Mouse (Mus musculus): Measurements from ENCODE around the gene Zfp772.
"Not testable (repeated sequence)": the region's sequence is repeated elsewhere in the genome, so short reads cannot be mapped to it uniquely, and the experiment has no call there.

The Zfp772 gene

DNA sequence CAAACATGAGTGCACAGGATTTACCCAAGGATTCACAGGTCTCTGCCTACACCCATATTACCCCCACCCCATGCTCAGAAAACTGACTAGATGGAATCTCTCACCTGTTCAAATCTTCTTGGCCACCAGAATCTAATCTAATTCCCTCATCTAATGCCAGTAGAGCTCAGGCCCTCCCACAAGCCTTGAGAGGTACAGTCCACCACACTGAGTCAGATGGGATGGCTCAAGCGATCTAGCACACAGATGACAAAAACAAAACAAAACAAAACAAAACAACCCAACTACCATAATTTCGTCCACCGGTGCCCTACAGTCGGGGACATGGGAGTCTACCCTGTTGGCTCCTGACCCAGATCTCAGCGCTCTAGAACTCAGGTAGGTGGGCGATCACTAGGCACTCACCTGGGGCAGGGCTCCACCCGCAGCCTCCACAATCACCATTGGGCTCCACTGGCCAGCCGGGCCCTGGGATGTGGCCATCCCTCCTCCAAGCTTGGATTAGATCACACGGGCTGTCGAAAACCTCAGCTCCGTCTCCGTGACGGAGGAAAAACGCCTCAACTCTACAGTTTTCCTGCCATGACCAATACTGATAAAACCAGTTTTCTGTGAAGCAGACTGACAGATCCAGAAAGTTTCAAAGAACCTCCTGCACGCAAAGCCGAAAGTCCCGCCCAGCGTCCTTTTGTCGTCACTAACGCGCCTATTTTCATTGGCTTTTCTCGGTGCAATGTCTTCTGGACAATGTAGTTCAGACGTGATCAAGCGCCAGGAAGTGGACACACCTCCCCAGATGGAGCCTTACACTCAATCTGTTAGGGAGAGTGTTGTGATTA is at the start of gene Zfp772:
Gene Zfp772 (minus strand): TSS at position 686 of the 839 bp plus-strand sequence.
- DNase-seq: peak; percentile 32

DNA sequence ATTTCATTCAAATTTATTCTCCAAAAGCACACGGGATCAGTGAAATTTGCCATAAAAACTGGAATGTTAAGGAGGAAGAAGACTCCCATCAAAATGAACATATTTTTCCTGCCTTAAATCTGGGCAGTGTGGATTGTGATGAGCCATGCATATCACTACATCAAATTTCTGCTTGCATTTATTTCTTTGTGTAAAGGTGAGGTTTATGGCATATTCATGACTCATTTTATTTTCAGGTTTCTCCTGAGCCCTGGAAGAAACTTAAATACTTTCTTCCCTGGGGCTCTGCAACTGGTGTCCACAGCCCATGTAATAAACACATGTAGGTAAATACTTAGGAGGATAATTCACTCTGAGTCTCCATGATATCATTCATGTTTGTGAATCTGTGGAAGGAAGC is 37.4 kb upstream of the Zfp772 start, which contains the start of gene Vmn2r29:
Gene Vmn2r29 (minus strand): TSS at position 101 of the 400 bp plus-strand sequence.
- DNase-seq: not testable (repeated sequence)

GRCm38 (mm10) chr7:7188191-7188942 is 21.4 kb downstream of the Zfp772 start:
- peak; percentile 85 for DNase-seq

- DNase-seq: no peak
These were observed 22.2 kb downstream of the Zfp772 start for GRCm38 (mm10) chr7:7187417-7188190.

GRCm38 (mm10) chr7:7185897-7186296 is 23.9 kb downstream of the Zfp772 start:
- no peak for DNase-seq

DNA sequence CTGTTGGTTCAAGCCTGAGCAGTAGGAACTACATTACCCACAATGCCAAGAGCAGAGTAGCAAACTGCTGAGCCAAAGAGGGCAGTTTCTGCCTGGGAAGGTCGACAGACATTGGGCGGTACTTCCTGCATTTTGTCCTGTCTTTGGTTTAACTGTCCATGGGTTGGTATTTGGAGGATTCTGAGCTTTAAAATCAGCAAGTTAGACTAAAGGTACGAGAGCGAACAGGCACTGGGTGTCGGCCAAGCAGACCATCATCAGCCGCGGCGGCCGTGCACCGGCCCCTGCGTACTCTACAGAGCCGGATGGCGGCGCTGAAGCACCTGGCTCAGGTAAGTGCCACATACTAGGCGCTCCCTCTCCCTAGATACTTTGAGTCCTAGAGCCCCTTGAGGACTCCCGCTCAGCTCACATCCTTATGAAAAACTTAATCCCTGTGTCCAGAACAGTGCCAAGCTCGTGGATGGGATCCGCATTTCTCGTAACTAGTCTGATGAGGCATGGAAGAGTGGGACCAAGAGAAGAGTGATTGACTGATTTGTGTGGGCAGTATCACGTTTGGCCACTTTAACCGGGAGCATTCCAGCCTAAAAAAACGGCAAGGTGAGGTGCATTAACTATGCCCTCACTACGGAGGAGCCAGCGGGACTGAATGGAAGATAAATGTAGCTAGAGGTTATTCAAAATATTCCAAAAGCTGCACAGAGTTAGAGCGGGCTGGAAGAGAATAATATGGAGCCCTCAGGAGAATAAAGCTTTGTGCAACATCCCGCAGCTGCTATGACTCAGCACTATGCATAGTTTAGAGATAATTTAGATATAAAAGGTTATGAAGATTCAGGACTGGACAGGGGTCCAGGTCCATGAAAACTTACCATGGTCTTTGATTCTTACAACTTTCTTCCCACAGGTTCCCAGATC is 38.3 kb downstream of the Zfp772 start, which contains the start of gene Zfp418:
Gene Zfp418 (plus strand): TSS at position 104 of the 921 bp plus-strand sequence.
- DNase-seq: peak; percentile 69

All from right cerebral cortex, postnatal 25 days (tissue).